Mouse (Mus musculus): ENCODE data around the gene Vrk2.

GRCm38 (mm10) chr11:26608795-26609194 is 15.0 kb upstream of the Vrk2 start:
- TF ChIP-seq CTCF (IDR thresholded peaks at IDR 0.05; ENCODE audit: low read depth) (no peak), EP300 (IDR thresholded peaks at IDR 0.05; ENCODE audit: low read depth) (no peak)

All from liver, embryonic 14.5 days (tissue).